Mouse (Mus musculus): ENCODE data around the gene Tex264. TPM values are rescaled to one million over a fixed set of nuclear protein-coding genes. Genes with fewer than 3 reads are reported as not detected.

Tex264 gene
- polyA plus RNA-seq, 1 experiment from 2014 or later = 38.4 TPM

DNA sequence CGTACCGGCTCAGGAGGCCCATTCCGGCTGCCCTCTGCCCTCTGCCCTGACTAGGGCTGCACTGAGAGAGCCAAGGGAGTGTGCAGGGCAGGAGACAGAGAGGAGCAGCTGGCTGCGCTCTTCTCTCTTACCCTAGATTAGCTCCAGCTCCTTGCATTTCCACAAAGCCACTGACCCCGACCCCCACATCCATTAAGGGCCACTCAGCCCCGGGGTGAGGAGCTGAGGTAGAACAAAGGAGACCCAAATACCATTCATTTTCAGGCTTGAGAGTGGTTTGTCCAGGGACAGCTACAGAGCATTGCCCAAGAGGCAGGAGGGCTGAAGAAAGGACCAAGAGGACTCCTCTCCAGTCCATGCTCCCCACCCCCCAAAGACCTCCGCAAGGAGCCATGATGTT lies 26.3 kb downstream of the Tex264 start:
- Histone ChIP-seq H3K4me1 (peaks cover 29% of the 10 kb centered on the region), H3K9me3 (no peaks in the 10 kb centered on the region), H3K36me3 (peaks cover 22% of the 10 kb centered on the region), H3K27ac (no peak overlapping the region), H3K27me3 (replicated peaks) (peaks cover 14% of the 10 kb centered on the region), H3K4me2 (replicated peaks) (no peak overlapping the region), H3K9ac (no peak overlapping the region), H3K4me3 (no peak overlapping the region)
- WGBS = 33% methylated on average over 7 of the region's 7 CpGs
- ATAC-seq (ENCODE audit: low FRiP score, low read depth) = no peak

- Histone ChIP-seq H3K9me3 (no peaks in the 10 kb centered on the region), H3K9ac (no peak overlapping the region), H3K4me2 (replicated peaks) (no peak overlapping the region), H3K4me1 (peaks cover 23% of the 10 kb centered on the region), H3K27ac (no peak overlapping the region), H3K36me3 (peaks cover 22% of the 10 kb centered on the region), H3K4me3 (no peak overlapping the region), H3K27me3 (replicated peaks) (peaks cover 20% of the 10 kb centered on the region)
- WGBS = 39% methylated on average over 5 of the region's 5 CpGs
- no peak for ATAC-seq (ENCODE audit: low FRiP score, low read depth)
These were observed 28.1 kb downstream of the Tex264 start for GRCm38 (mm10) chr9:106657592-106657991.

DNA sequence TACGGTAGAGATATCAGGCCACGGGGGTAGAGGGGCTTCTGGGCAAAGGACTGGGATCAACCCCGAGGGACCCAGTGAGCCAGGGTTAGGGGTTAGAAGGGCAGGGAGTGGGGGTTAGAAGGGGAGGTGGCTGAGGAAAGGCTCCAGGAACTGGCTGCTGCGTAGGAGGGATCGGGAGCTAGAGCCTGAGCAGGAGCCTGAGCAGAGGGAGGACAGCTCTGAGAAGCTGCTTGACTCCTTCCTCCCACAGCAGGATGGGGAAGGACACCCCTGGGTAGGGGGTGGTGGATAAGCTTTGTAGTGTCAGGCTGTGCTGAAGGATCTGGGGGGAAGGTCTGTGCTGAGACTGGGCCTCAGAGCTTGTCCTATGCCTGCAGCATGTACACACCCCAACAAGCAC lies 28.9 kb downstream of the Tex264 start:
- Histone ChIP-seq H3K36me3 (peaks cover 19% of the 10 kb centered on the region), H3K9me3 (no peaks in the 10 kb centered on the region), H3K4me1 (peaks cover 23% of the 10 kb centered on the region), H3K27me3 (replicated peaks) (peaks cover 20% of the 10 kb centered on the region), H3K4me2 (replicated peaks) (no peak overlapping the region; the same call in 1 of the 2 replicates), H3K9ac (no peak overlapping the region), H3K4me3 (no peak overlapping the region), H3K27ac (no peak overlapping the region)
- ATAC-seq (ENCODE audit: low FRiP score, low read depth) = 0 out of 2 replicates have a peak, but pooled peaks have one; percentile 10
- WGBS = 43% methylated on average over 5 of the region's 5 CpGs

- peaks cover 11% of the 10 kb centered on the region for H3K36me3 ChIP-seq
- H3K9me3 ChIP-seq = no peaks in the 10 kb centered on the region
- H3K4me1 ChIP-seq = peaks cover 23% of the 10 kb centered on the region
- peak within 1 kb of the TSS; percentile 77 for H3K4me2 ChIP-seq (replicated peaks)
- peak within 1 kb of the TSS; percentile 38 for H3K4me3 ChIP-seq
- H3K27ac ChIP-seq = no peak within 1 kb of the TSS
- 1% methylated on average over 44 of the region's 44 CpGs for WGBS
- peaks cover 20% of the 10 kb centered on the region for H3K27me3 ChIP-seq (replicated peaks)
- peak; percentile 55; the same call in 1 of the 2 replicates for ATAC-seq (ENCODE audit: low FRiP score, low read depth)
- H3K9ac ChIP-seq = peak within 1 kb of the TSS; percentile 57
These were observed 29.6 kb downstream of the Tex264 start, which contains the start of gene Grm2 for GRCm38 (mm10) chr9:106655884-106656720. Gene Grm2 (minus strand): TSS chr9:106656082.

DNA sequence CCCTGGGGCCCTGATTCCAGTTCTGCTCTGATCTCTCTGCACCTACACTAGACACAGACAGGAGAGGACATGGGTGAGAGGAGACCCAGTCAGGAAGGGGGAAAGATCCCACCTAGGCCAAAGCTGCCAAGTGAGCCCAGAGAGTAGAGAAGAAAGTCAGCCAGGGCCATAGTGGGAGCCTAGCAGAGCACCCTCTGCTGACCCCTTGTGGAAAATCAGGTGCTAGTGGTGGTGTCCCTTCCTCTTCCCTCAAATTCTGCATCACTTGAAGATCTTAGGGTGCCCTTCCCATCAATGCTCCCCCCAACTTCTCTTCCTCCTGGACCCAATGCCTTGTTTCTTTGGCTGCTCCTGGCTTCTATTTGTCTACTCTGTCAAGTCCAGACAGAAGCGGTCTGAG lies 33.0 kb downstream of the Tex264 start:
- no peaks in the 10 kb centered on the region for H3K36me3 ChIP-seq
- no peak overlapping the region for H3K4me2 ChIP-seq (replicated peaks)
- H3K4me3 ChIP-seq = no peak overlapping the region
- peaks cover 20% of the 10 kb centered on the region for H3K27me3 ChIP-seq (replicated peaks)
- 78% methylated on average over 1 of the region's 1 CpGs for WGBS
- no peak overlapping the region for H3K27ac ChIP-seq
- peaks cover 21% of the 10 kb centered on the region for H3K4me1 ChIP-seq
- no peaks in the 10 kb centered on the region for H3K9me3 ChIP-seq
- no peak for ATAC-seq (ENCODE audit: low FRiP score, low read depth)
- no peak overlapping the region for H3K9ac ChIP-seq

DNA sequence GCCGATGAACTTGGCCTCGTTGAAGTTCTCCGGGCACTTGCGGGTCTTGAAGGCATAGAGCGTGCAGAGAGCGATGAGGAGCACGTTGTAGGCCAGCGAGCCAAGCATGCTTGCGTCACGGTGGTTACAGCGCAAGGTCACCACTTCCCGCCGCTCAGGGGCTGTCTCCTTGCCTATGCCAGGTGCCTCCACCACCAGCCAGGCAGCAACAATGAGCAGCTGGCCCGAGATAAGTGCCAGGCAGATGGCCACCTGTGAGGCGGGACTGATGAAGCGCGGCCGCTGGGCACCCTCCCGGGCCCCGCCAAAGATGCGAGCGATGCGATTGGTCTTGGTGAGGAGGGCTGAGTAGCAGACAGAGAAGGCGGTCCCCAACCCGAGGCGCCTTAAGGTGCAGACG lies 38.5 kb downstream of the Tex264 start:
- no peaks in the 10 kb centered on the region for H3K9me3 ChIP-seq
- no peaks in the 10 kb centered on the region for H3K27me3 ChIP-seq (replicated peaks)
- no peak overlapping the region for H3K4me2 ChIP-seq (replicated peaks)
- ATAC-seq (ENCODE audit: low FRiP score, low read depth) = no peak
- no peak overlapping the region for H3K27ac ChIP-seq
- H3K36me3 ChIP-seq = no peaks in the 10 kb centered on the region
- no peak overlapping the region for H3K4me3 ChIP-seq
- WGBS = 70% methylated on average over 27 of the region's 27 CpGs
- no peak overlapping the region for H3K9ac ChIP-seq
- H3K4me1 ChIP-seq = no peaks in the 10 kb centered on the region

DNA sequence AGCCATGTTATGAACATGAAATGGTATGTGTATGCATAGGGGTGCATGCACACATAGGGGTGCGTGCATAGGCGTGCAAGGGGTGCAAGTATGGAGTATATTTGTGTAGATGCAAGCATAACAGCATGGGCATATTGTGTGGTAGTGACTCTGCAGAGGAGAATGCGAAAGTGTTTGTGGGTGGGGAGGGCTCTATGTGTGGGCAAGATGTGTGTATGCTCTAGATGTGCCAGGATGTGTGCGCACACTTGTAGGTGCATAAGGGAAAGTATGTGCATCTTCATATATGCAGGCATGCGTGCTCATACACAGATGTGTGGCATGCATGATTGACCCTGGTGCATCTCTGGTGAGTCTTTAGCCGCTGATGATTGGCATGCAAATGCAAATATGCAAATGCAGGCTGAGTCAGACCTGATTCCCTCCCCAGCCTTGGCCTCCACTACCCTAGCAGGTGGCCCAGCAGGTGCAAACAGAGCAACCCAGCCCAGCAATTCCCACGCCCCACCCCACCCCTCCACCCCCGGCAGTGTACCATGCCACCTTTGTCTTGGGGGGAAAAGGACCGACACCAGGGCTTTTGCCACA lies 39.9 kb downstream of the Tex264 start:
- Histone ChIP-seq H3K4me2 (replicated peaks) (no peak overlapping the region), H3K27me3 (replicated peaks) (no peaks in the 10 kb centered on the region), H3K9ac (no peak overlapping the region), H3K4me1 (no peaks in the 10 kb centered on the region), H3K4me3 (no peak overlapping the region), H3K36me3 (no peaks in the 10 kb centered on the region), H3K9me3 (no peaks in the 10 kb centered on the region), H3K27ac (no peak overlapping the region)
- 80% methylated on average over 9 of the region's 9 CpGs for WGBS
- no peak for ATAC-seq (ENCODE audit: low FRiP score, low read depth)

DNA sequence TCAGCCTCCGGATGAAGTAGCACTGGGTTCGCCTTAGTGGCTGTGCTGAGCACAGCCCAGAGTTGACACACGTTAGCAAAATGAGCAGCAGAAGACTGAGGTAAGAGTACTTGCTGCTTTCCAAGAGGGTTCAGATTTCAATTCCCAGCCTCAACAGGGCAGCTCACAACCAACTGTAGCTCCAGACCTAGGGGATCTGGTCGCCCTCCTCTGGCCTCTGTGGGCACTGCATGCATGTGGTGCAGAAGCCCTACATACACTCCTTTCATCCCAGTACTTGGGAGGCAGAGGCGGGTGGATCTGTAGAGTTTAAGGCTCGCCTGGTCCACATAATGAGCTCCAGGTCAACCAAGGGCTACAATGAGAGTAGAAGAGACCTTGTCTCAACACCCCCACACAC lies 41.9 kb downstream of the Tex264 start:
- 72% methylated on average over 6 of the region's 6 CpGs for WGBS
- no peaks in the 10 kb centered on the region for H3K4me1 ChIP-seq

GRCm38 (mm10) chr9:106643128-106643527 lies 42.6 kb downstream of the Tex264 start:
- Histone ChIP-seq H3K4me1 (no peaks in the 10 kb centered on the region), H3K4me2 (replicated peaks) (no peak overlapping the region), H3K9me3 (no peaks in the 10 kb centered on the region), H3K9ac (no peak overlapping the region), H3K36me3 (no peaks in the 10 kb centered on the region), H3K27me3 (replicated peaks) (no peaks in the 10 kb centered on the region), H3K4me3 (no peak overlapping the region), H3K27ac (no peak overlapping the region)
- no peak for ATAC-seq (ENCODE audit: low FRiP score, low read depth)
- WGBS = 29% methylated on average over 7 of the region's 7 CpGs

More for the DNA sequence above, 41.9 kb downstream of the Tex264 start:
- H3K9me3 ChIP-seq = no peaks in the 10 kb centered on the region
- no peak overlapping the region for H3K9ac ChIP-seq
- H3K36me3 ChIP-seq = no peaks in the 10 kb centered on the region
- H3K4me2 ChIP-seq (replicated peaks) = no peak overlapping the region
- H3K27ac ChIP-seq = no peak overlapping the region
- no peaks in the 10 kb centered on the region for H3K27me3 ChIP-seq (replicated peaks)
- H3K4me3 ChIP-seq = no peak overlapping the region
- ATAC-seq (ENCODE audit: low FRiP score, low read depth) = no peak

- H3K4me1 ChIP-seq = no peaks in the 10 kb centered on the region
- no peaks in the 10 kb centered on the region for H3K27me3 ChIP-seq (replicated peaks)
- WGBS = 75% methylated on average over 5 of the region's 5 CpGs
- H3K27ac ChIP-seq = no peak overlapping the region
- no peak overlapping the region for H3K4me2 ChIP-seq (replicated peaks)
- H3K4me3 ChIP-seq = no peak overlapping the region
- H3K9me3 ChIP-seq = no peaks in the 10 kb centered on the region
- no peak for ATAC-seq (ENCODE audit: low FRiP score, low read depth)
- no peaks in the 10 kb centered on the region for H3K36me3 ChIP-seq
- H3K9ac ChIP-seq = no peak overlapping the region
These were observed 44.4 kb downstream of the Tex264 start for GRCm38 (mm10) chr9:106641346-106641745.

DNA sequence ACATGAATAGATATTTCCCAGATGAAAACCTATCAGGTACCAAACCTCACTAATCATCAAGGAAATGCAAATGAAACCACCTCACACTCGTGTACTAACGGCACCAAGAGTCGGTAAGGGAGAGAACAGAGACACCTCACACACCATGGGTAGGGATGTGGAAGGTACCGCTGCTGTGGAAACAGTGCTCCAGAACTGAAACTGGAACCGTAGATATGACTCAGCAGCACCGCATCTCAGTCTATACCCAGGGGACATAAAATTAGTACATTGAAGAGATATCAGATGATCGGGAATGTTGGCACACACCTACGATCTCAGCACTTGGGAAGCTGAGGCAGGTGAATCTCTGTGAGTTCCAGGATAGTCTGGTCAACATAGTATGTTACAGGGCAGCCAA lies 47.6 kb downstream of the Tex264 start:
- no peaks in the 10 kb centered on the region for H3K36me3 ChIP-seq
- no peak overlapping the region for H3K27ac ChIP-seq
- H3K9ac ChIP-seq = no peak overlapping the region
- H3K4me2 ChIP-seq (replicated peaks) = no peak overlapping the region
- H3K27me3 ChIP-seq (replicated peaks) = no peaks in the 10 kb centered on the region
- H3K9me3 ChIP-seq = no peaks in the 10 kb centered on the region
- no peak overlapping the region for H3K4me3 ChIP-seq
- no peaks in the 10 kb centered on the region for H3K4me1 ChIP-seq
- ATAC-seq (ENCODE audit: low FRiP score, low read depth) = no peak
- 93% methylated on average over 8 of the region's 8 CpGs for WGBS

DNA sequence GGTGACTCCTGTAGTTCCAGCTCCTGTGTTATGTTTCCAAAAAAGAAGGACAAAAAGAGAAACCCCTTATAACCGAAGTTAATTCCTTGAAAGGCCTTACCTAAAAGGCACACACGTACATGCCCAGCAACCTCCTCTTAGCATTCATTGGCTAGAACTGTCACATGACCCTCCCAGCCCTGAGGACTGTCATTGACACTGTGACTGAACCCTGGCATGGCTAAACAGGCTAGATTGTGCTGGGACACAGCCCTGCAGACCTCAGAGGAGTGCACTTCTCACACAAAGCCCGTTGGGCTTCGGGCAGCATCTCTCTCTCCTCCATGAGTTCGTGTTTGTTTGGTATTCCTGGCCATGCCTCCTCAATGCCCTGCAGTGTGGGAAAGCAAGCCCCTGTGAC lies 53.5 kb downstream of the Tex264 start:
- Histone ChIP-seq H3K9ac (no peak overlapping the region), H3K27me3 (replicated peaks) (no peaks in the 10 kb centered on the region), H3K9me3 (no peaks in the 10 kb centered on the region), H3K36me3 (no peaks in the 10 kb centered on the region), H3K27ac (no peak overlapping the region), H3K4me2 (replicated peaks) (no peak overlapping the region), H3K4me3 (no peak overlapping the region), H3K4me1 (0 out of 2 replicates have a peak, but pooled peaks cover 4% of the 10 kb centered on the region)
- ATAC-seq (ENCODE audit: low FRiP score, low read depth) = no peak
- 65% methylated on average over 5 of the region's 5 CpGs for WGBS

Measured in neural tube, embryonic 12.5 days (tissue).